8 mouse cellular contexts compared by ENCODE assay signal in the genomic region with DNA sequence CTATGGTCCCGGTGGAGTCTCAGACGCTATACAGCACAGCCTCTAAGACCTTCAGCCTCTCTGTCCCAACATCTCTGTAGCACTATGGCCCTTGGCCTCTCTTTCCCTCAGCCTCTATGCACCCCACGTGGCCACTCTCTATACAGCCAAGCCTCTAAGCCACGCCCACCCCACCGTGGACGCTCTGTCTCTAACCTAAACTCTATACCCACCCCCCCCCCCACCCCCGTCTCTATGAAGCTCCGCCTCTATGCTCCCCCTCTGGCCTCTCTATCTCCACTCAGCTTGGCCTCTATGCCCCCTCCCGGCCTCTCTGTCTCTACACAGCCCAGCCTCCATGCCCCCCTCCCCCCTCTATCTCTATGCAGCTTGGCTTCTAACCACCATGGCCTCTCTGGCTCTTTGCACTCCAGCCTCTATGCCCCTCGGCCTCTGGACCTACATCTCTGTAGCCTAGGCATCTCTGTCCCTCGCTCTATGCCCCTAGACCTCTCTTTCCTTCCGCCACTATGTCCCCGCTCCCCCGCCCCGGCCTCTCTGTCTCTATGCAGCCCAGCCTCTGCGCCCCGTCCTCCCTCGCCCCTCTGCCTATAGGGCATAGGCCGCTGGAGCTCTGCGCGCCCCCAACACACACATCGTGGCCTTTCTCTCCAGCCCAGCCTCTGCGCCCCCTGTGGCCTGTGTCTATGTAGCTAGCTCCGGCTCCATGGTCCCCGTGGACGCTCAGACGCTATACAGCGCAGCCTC. TPM values are rescaled to one million over a fixed set of nuclear protein-coding genes. Genes with fewer than 3 reads are reported as not detected.
DNase-seq lines count a peak whose midpoint lies in the region; ATAC-seq and TF ChIP-seq lines count a peak whose summit lies in the region.

No protein-coding gene starts in this region.

- peak overlapping the region; percentile 67 for H3K27ac ChIP-seq in layer of hippocampus, adult 2 months
- peak overlapping the region; percentile 74 for H3K27ac ChIP-seq in liver, embryonic 13.5 days
- no peak overlapping the region for H3K27ac ChIP-seq in stomach, embryonic 15.5 days

- peak overlapping the region; percentile 79 for H3K4me2 ChIP-seq in liver, embryonic 13.5 days
- H3K4me2 ChIP-seq in stomach, embryonic 15.5 days = peak overlapping the region; percentile 64

- 18% methylated on average over 28 of the region's 28 CpGs for WGBS in liver, embryonic 13.5 days (ENCODE audit: insufficient replicate concordance)
- 20% methylated on average over 28 of the region's 28 CpGs for WGBS in stomach, embryonic 15.5 days

- no peaks in the 10 kb centered on the region for H3K9me3 ChIP-seq in liver, embryonic 13.5 days (replicated peaks)
- no peaks in the 10 kb centered on the region for H3K9me3 ChIP-seq in stomach, embryonic 15.5 days

- TF ChIP-seq CTCF in layer of hippocampus, adult 2 months (conservative IDR thresholded peaks at IDR 0.05) = peak; percentile 54

- no peaks in the 10 kb centered on the region for H3K27me3 ChIP-seq in liver, embryonic 13.5 days
- H3K27me3 ChIP-seq in stomach, embryonic 15.5 days (replicated peaks) = no peaks in the 10 kb centered on the region

- H3K4me3 ChIP-seq in layer of hippocampus, adult 2 months = peak overlapping the region; percentile 52
- H3K4me3 ChIP-seq in liver, embryonic 13.5 days (replicated peaks) = peak overlapping the region; percentile 58
- peak overlapping the region; percentile 42 for H3K4me3 ChIP-seq in stomach, embryonic 15.5 days (replicated peaks)

- peaks cover 9% of the 10 kb centered on the region for H3K4me1 ChIP-seq in liver, embryonic 13.5 days (replicated peaks)
- H3K4me1 ChIP-seq in stomach, embryonic 15.5 days = no peaks in the 10 kb centered on the region

- H3K36me3 ChIP-seq in liver, embryonic 13.5 days = no peaks in the 10 kb centered on the region
- H3K36me3 ChIP-seq in stomach, embryonic 15.5 days = no peaks in the 10 kb centered on the region

- no peak for DNase-seq in layer of hippocampus, adult 2 months (ENCODE audit: low spot score in 2 of 2)
- no peak for DNase-seq in layer of hippocampus, postnatal 36 days
- DNase-seq in cerebellum, postnatal 14 days = peak; percentile 76 to 88
- DNase-seq in gastrocnemius, postnatal 25 days = peak; percentile 8
- DNase-seq in kidney, adult 11 months = peak; percentile 39
- DNase-seq in liver, embryonic 13.5 days = peak; percentile 62
- DNase-seq in naive thymus-derived CD4-positive, alpha-beta T cell, adult 2 months (ENCODE audit: low read depth) = peak; percentile 69

- H3K9ac ChIP-seq in liver, embryonic 13.5 days = peak overlapping the region; percentile 69
- no peak overlapping the region for H3K9ac ChIP-seq in stomach, embryonic 15.5 days

- peak; percentile 77 for ATAC-seq in liver, embryonic 13.5 days (ENCODE audit: low read depth)
- peak; percentile 80 for ATAC-seq in stomach, embryonic 15.5 days (ENCODE audit: insufficient read depth, low FRiP score, low read depth)

RNA-seq across cellular contexts. Expression of gene Las1l, which starts 11.3 kb away (rescaled TPM):
- 10 to 100 TPM; 51.3 to 65.0 TPM for total RNA-seq in layer of hippocampus, adult 2 months (2021)
- total RNA-seq in layer of hippocampus, postnatal 36 days (2021) = 10 to 100 TPM; 48.0 to 53.9 TPM
- 10 to 100 TPM; 25.9 to 28.3 TPM for total RNA-seq in gastrocnemius, postnatal 25 days (2021)
- polyA plus RNA-seq in liver, embryonic 13.5 days (2015; fragmentation: Nextera tagmentation; extraction: Ambion mirVana) = 42.1 and 46.8 TPM in 2 replicates
- polyA plus RNA-seq in stomach, embryonic 15.5 days (2015; fragmentation: Nextera tagmentation; extraction: Ambion mirVana) = 56.3 and 62.0 TPM in 2 replicates

Comparison
In these comparisons a context has a peak if more than half of its experiments do, and no peak if none do; other contexts are left out.
1. DNase-seq: peak in cerebellum, postnatal 14 days (2 of 2), gastrocnemius, postnatal 25 days (single experiment), kidney, adult 11 months (single experiment), liver, embryonic 13.5 days (single experiment) and naive thymus-derived CD4-positive, alpha-beta T cell, adult 2 months (single experiment); none in layer of hippocampus, adult 2 months (0 of 2) and layer of hippocampus, postnatal 36 days (0 of 2).
2. Peak in every context shown above with its lines, with median percentiles within 50 percentile points of each other: H3K4me3 ChIP-seq.